Mouse (Mus musculus): ENCODE measurements around the gene Robo1. TPM values are rescaled to one million over a fixed set of nuclear protein-coding genes. Genes with fewer than 3 reads are reported as not detected.

Robo1 gene
- polyA plus RNA-seq, 1 experiment from 2014 or later, result 91.8 TPM

DNA sequence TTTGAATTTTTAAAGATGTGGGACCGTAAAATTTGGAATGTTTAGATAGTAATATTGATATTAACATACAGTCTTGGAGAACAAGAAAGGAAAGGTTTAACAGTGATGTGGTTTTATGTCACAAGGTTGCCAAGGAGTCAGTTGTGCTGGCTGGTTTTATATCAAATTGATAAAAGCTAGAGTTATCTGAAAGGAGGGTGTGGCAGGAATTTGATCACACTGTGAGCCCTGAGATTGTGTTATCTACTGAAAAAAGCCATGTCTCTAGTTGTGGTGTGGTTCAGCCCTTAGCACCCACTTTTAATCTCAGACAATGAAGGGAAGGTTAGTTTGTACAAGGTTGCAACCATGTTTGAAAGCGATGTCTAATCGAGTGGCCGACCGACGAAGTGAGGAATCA lies 764.8 kb downstream of the Robo1 start:
- H3K4me2 ChIP-seq (ENCODE audit: low read length), result no peak overlapping the region
- no peak overlapping the region for H3K4me3 ChIP-seq (replicated peaks; ENCODE audit: low read depth, low read length)
- H3K36me3 ChIP-seq (ENCODE audit: control insufficient read depth, insufficient read depth, low read length), result no peaks in the 10 kb centered on the region
- H3K9me3 ChIP-seq (ENCODE audit: control insufficient read depth, low read length), result no peaks in the 10 kb centered on the region
- ATAC-seq (ENCODE audit: low FRiP score, low TSS enrichment) (no peak), DNase-seq (no peak)
- H3K9ac ChIP-seq (replicated peaks; ENCODE audit: low read length), result no peak overlapping the region
- no peak overlapping the region for H3K27ac ChIP-seq (replicated peaks; ENCODE audit: low read depth, low read length)
- H3K4me1 ChIP-seq (ENCODE audit: control insufficient read depth, insufficient read depth, low read length), result no peaks in the 10 kb centered on the region
- H3K27me3 ChIP-seq (ENCODE audit: control insufficient read depth, insufficient read depth, low read length), result no peaks in the 10 kb centered on the region
- 91% methylated on average over 6 of the region's 6 CpGs for WGBS

DNA sequence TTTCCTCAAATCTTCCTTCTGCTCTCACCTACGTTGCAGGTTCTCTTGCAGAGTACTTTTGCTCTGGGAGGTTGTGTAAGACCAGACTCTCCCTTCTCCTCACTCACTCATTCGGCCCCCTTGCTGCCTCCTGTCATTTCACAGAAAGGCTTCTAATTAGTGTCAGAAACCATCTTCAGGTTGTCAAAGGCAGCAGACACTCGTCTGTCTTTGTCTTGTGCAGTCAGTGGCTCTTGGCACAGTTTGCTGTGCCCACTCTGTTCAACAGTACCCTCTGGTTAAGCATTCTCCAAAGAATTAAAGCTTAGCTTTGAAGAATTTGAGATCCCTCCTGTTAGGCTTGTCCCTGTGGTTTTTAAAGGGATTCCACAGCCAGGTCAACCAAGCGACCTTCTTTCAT lies 774.3 kb downstream of the Robo1 start:
- H3K4me3 ChIP-seq (replicated peaks; ENCODE audit: low read depth, low read length), result no peak overlapping the region
- no peak overlapping the region for H3K9ac ChIP-seq (replicated peaks; ENCODE audit: low read length)
- H3K27me3 ChIP-seq (ENCODE audit: control insufficient read depth, insufficient read depth, low read length), result no peaks in the 10 kb centered on the region
- DNase-seq (no peak), ATAC-seq (ENCODE audit: low FRiP score, low TSS enrichment) (no peak)
- no peak overlapping the region for H3K4me2 ChIP-seq (ENCODE audit: low read length)
- H3K36me3 ChIP-seq (ENCODE audit: control insufficient read depth, insufficient read depth, low read length), result no peaks in the 10 kb centered on the region
- H3K4me1 ChIP-seq (ENCODE audit: control insufficient read depth, insufficient read depth, low read length), result no peaks in the 10 kb centered on the region
- H3K27ac ChIP-seq (replicated peaks; ENCODE audit: low read depth, low read length), result no peak overlapping the region
- WGBS, result 76% methylated on average over 4 of the region's 4 CpGs
- H3K9me3 ChIP-seq (ENCODE audit: control insufficient read depth, low read length), result no peaks in the 10 kb centered on the region

DNA sequence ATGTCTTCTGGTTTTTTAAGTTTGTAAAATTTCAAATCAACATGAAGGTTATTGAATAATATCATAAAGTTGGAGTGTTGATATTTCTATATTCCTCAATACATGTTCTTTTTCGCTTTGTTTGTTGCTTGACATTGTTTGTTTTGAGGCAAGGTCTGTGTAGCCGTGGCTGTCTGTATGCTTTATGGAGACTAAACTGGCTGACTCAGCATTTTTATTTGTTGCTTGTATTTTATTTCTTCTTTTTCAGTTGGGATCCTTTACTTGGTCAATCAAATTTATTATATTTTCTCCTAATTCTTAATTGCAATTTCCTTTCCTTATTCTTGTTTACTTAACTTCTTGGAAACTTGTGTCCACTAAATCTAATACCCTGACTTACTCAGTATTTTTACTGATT lies 775.0 kb downstream of the Robo1 start:
- Histone ChIP-seq H3K27me3 (ENCODE audit: control insufficient read depth, insufficient read depth, low read length) (no peaks in the 10 kb centered on the region), H3K9ac (replicated peaks; ENCODE audit: low read length) (no peak overlapping the region), H3K4me2 (ENCODE audit: low read length) (no peak overlapping the region), H3K4me1 (ENCODE audit: control insufficient read depth, insufficient read depth, low read length) (no peaks in the 10 kb centered on the region), H3K9me3 (ENCODE audit: control insufficient read depth, low read length) (no peaks in the 10 kb centered on the region), H3K4me3 (replicated peaks; ENCODE audit: low read depth, low read length) (no peak overlapping the region), H3K36me3 (ENCODE audit: control insufficient read depth, insufficient read depth, low read length) (no peaks in the 10 kb centered on the region), H3K27ac (replicated peaks; ENCODE audit: low read depth, low read length) (no peak overlapping the region)
- WGBS, result 88% methylated on average over 2 of the region's 2 CpGs
- ATAC-seq (ENCODE audit: low FRiP score, low TSS enrichment) (no peak), DNase-seq (no peak)

Data from midbrain, embryonic 14.5 days (tissue).